Mouse (Mus musculus) gastrocnemius, postnatal 10 days (tissue): ENCODE data around the gene Sox1. TPM values are rescaled to one million over a fixed set of nuclear protein-coding genes. Genes with fewer than 3 reads are reported as not detected.

Experiments
- DNase-seq: peaks from one replicate; pipeline ENCODE4 v3.0.0; 2021; ENCODE audit warnings: mixed read lengths
- total RNA-seq, 2 experiments: library from RNA; stranded (reverse); gene quantifications; 2 replicates each; pipeline ENCODE4 v1.2.3; 2021

The Sox1 gene
- total RNA-seq, 2 experiments from 2014 or later = 0.05 TPM; not detected in 1

- DNase-seq = no peak
Observed at GRCm38 (mm10) chr8:12389116-12389471, 6.0 kb upstream of the Sox1 start.

GRCm38 (mm10) chr8:12389801-12390639 lies 5.1 kb upstream of the Sox1 start:
- no peak for DNase-seq

- DNase-seq = no peak
Observed at GRCm38 (mm10) chr8:12390640-12391365, 4.3 kb upstream of the Sox1 start.

- no peak for DNase-seq
Observed at GRCm38 (mm10) chr8:12391366-12392250, 3.5 kb upstream of the Sox1 start.

GRCm38 (mm10) chr8:12392801-12393200 lies 2.3 kb upstream of the Sox1 start:
- DNase-seq = no peak

- DNase-seq = no peak
Observed at GRCm38 (mm10) chr8:12394385-12395000, 602 bp upstream of the Sox1 start.

- no peak for DNase-seq
Observed at GRCm38 (mm10) chr8:12396501-12397345, 1.6 kb downstream of the Sox1 start.

- no peak for DNase-seq
Observed at GRCm38 (mm10) chr8:12397346-12397925, 2.3 kb downstream of the Sox1 start.

GRCm38 (mm10) chr8:12398011-12398945 lies 3.2 kb downstream of the Sox1 start:
- DNase-seq = no peak

GRCm38 (mm10) chr8:12399421-12400205 lies 4.5 kb downstream of the Sox1 start:
- no peak for DNase-seq

- no peak for DNase-seq
Observed at GRCm38 (mm10) chr8:12400611-12401390, 5.7 kb downstream of the Sox1 start.

- DNase-seq = no peak
Observed at GRCm38 (mm10) chr8:12401391-12402270, 6.5 kb downstream of the Sox1 start.

GRCm38 (mm10) chr8:12402709-12403108 lies 7.6 kb downstream of the Sox1 start:
- DNase-seq = no peak

- DNase-seq = no peak
Observed at GRCm38 (mm10) chr8:12408020-12408419, 12.9 kb downstream of the Sox1 start.

GRCm38 (mm10) chr8:12409976-12410375 lies 14.9 kb downstream of the Sox1 start:
- DNase-seq = no peak

- DNase-seq = no peak
Observed at GRCm38 (mm10) chr8:12417056-12417455, 22.0 kb downstream of the Sox1 start.

- DNase-seq = no peak
Observed at GRCm38 (mm10) chr8:12420537-12420936, 25.4 kb downstream of the Sox1 start.
